Mouse (Mus musculus) thymus, postnatal 4 days (tissue): ENCODE measurements around the gene Dmtf1.
A peak's percentile ranks its signal among the peaks of the same experiment; 100 is the strongest.

Source experiments
- DNase-seq: peaks from one replicate; pipeline ENCODE4 v3.0.0; 2021

Dmtf1 gene

DNA sequence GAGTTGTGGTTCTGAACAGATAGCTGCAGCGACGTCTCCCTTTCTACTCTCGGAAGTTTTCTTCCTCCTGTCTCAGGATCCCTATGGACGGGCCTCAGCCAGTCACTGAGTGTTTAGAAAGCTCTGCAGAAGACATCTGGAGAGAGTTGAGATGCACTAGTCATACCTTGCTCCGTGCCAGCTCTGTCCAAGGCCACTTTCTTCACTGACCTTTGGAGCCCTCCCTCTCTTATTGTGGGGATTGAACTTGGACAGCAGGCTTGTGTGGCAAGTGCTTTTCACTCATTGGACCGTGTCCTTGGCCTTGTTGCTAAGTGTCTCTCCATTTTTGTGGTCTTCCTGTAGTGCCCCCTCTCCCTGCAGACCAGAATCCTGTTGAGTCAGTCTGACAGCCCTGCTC, 54.8 kb downstream of the Dmtf1 start:
- DNase-seq = no peak

- no peak for DNase-seq
Observed at GRCm38 (mm10) chr5:9103958-9104357, 57.6 kb downstream of the Dmtf1 start.

DNA sequence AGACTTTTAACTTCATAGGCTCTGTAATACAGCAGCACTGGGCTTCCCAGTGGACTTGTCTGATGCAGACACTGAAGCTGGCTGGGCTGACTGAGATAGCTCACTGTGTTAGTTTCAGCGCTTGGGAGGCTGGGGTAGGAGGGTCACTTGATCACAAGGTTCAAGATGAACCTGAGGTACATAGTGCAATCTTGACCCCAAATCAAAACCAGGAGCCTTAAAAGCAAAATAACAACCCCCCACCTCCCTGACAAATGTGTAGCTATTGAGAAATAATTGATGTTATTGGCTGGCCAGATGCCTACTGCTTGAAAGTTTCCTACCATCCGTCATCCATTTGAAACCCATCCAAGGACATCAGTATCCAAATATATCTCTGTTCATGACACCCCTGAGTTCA, 58.9 kb downstream of the Dmtf1 start:
- DNase-seq = no peak

DNA sequence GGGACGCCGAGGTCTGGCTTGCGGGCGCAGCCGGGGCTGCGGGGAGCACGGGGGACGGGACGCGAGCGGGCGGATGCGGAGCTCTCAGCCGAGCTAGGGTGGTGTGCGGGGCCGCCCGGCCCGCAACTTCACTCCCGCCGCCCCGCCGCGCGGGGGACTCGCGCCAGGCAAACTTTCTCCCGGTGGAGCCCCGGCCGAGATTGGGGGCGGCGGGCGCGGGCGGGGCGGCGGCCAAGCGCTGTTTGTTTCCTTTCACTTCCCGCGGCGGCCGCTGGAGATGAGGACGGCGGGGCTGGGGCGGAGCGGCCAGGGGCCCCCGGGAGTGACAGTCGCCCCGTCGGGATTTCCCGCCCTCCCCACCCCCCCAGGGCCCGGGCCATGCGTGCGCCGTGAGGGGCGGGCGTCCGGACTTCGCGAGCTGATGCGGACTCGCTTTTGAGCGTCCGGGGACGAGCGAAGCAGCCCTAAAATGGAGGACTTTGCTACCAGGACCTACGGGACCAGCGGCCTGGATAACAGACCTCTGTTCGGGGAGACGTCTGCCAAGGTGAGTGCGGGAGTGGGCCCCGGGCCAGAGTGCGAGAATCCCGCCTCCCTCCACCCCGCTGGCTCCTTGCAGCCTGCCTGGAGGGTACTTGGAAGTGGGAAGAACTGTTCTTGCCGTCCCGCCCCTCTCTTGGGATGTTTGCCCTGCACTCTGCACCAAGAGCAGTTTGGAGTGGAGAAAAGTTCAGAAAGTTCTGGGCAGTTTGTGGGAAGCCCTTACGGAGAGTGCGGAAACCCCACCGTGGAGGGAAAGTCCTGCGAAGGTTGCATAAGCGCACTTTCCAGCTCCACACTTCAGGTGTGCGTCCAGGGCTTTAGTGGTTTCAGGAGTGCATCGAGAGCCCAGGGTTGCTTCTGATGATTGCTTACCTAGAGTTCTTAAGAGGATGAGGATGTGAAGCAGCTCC, 60.5 kb downstream of the Dmtf1 start:
- peak; percentile 67 for DNase-seq

- DNase-seq = peak; percentile 84
Observed at GRCm38 (mm10) chr5:9100207-9100848, 61.2 kb downstream of the Dmtf1 start, which contains the start of gene Tmem243. Gene Tmem243, plus strand, starts transcription at chr5:9100668.

GRCm38 (mm10) chr5:9093490-9093889, 68.1 kb downstream of the Dmtf1 start:
- no peak for DNase-seq

DNA sequence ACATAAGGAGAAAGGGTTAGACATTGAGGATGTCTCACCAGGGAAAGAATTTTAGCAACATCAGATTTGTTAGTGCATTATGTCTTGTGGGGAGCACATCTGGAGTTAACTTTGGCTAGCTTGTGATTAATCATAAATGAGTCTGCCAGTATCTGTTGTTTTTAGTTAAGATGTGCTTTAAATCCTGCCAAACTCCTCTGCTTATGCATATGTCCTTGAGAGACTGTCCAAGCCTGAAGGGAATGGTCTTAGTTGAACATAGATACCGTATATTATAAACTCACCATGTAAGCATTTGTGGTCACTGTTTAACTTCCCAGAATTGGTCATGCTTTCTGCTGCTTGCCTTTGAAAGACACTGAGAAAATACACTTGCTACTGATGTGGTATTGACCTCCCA, 68.9 kb downstream of the Dmtf1 start:
- DNase-seq = no peak

- DNase-seq = no peak
Observed at GRCm38 (mm10) chr5:9090493-9091106, 71.0 kb downstream of the Dmtf1 start.

DNA sequence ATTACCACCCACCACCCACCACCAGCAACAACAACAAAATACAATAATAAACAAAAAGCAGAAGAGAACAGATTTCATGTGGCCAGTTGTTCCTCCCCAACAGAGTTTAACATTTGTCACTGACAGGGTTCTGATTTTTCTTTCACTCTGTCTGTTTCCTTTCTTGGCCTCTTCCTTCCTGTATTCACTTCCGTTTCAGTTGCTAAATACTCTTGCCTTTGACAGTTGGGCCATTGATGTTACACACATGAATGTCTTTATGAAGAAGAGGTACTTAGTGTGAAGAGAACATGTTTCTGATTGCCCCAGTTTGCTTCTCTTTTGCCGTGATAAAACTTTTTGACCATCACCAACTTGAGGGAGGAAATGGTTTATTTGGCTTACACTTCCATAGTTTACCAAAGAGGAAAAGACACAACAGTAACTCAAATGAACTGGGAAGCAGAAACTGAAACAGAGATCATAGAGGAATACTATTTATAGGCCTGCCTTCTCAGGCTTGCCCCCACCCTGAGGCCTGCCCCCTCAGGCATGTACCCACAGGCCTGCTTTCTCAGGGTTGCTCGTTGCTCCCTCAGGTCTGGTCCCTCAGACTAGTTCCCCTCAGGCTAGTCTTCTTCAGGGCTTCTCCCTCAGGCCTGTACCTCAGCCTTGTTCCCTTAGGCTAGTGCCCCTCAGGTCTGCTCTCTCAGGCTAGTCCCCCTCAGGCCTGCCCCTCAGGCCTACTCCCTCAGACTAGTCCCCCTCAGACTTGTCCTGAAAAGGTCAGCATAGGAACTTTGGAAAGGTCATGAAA, 74.5 kb downstream of the Dmtf1 start:
- peak; percentile 30 for DNase-seq

DNA sequence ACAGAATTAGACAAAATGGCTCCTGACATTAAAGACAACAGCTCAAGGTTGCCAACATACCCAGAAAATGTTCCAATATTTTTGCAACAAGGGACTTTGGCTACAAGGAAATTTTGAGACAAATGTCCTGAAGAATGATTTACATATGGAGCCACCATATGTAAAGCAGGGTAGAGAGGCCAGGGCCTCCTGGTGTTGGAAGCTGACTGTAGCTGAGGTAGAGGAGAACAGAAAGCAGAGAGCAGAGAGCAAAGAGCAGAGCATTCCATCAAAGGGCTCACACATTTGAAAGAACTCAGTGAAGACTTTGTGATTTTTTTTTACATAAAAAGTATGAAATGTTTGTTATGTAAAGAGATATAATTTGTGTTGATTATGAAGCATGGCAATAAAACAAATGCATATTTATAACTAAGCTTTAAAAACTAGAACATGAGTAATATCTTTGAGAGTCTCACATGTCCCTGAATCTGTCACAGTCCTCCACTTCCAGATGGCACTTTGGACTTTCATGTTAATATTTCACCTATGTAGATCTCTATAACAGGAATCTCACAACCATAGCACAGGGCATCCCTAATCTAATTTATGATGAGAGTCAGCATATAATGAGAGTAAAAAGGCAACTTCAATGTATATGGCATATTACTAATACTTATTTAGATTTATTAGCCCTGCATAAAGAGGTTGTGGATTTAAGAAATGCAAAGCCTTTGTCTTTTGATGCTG, 81.6 kb downstream of the Dmtf1 start:
- DNase-seq = no peak

DNA sequence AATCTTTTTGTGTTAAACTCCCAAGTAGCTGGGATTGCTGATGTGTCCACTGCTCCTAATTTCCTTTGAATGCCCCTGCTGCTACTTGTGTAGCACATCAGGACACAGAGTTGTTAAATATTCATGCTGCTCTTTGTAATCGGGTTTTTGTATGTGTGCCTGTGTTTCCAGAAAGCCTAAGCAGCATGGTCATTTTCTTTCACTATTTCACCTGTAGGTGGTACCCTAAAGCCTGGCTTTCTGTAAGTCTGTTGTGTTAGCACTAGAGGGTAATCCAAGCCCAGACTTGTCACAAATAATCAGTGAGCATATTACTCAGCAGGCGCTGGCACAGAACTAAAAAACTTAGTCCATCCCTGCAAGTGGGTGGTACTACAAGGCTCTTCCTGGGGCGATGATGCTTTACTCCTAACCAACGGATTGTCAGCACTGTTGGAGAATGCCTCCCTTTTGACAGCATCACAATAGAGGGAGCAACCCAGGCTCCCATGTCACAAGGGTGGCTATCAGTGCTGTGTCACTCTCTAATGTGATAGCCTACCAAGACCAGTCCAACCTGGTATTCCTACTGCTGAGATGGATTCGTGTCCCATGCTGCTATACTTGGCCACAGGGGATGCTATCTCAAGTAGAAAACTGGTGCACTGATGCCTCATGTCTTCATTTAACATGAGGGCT, 88.3 kb downstream of the Dmtf1 start:
- no peak for DNase-seq

GRCm38 (mm10) chr5:9071360-9071759, 90.2 kb downstream of the Dmtf1 start:
- DNase-seq = no peak

- no peak for DNase-seq
Observed at GRCm38 (mm10) chr5:9069599-9070209, 91.9 kb downstream of the Dmtf1 start.

GRCm38 (mm10) chr5:9068886-9069285, 92.7 kb downstream of the Dmtf1 start:
- DNase-seq = no peak
